Mouse (Mus musculus) forebrain, embryonic 16.5 days (tissue): Measurements from ENCODE around the gene Tbk1. TPM values are rescaled to one million over a fixed set of nuclear protein-coding genes. Genes with fewer than 3 reads are reported as not detected.

Source experiments
- ATAC-seq: fragments of 200-750 bp; cut with Nextera tagmentation; 2 replicates; pipeline ENCODE4 v1.8.0; 2017; ENCODE audit warnings: mild to moderate bottlenecking, moderate library complexity
- H3K27ac ChIP-seq: fragments of 300-500 bp; sonication (generic); 2 replicates; pipeline ENCODE4 v1.5.1; 2014; ENCODE audit warnings: low read length, control low read depth
- H3K27me3 ChIP-seq: fragments of 300-500 bp; sonication (generic); replicated peaks from 2 replicates; pipeline ENCODE4 v1.6.1; 2014; ENCODE audit warnings: low read length; ENCODE audit not compliant: control insufficient read depth, insufficient read depth
- H3K36me3 ChIP-seq: fragments of 300-500 bp; sonication (generic); 2 replicates; pipeline ENCODE4 v1.6.1; 2014; ENCODE audit not compliant: control insufficient read depth, insufficient read depth
- H3K4me1 ChIP-seq: fragments of 300-500 bp; sonication (generic); replicated peaks from 2 replicates; pipeline ENCODE4 v1.6.1; 2014; ENCODE audit warnings: low read length; ENCODE audit not compliant: control insufficient read depth, insufficient read depth
- H3K4me2 ChIP-seq: fragments of 300-500 bp; sonication (generic); 2 replicates; pipeline ENCODE4 v1.6.1; 2014; ENCODE audit warnings: mild to moderate bottlenecking, low read length, control low read depth
- H3K4me3 ChIP-seq: fragments of 300-500 bp; sonication (generic); replicated peaks from 2 replicates; pipeline ENCODE4 v1.5.1; 2014; ENCODE audit warnings: mild to moderate bottlenecking, low read length, control low read depth
- H3K9ac ChIP-seq: fragments of 300-500 bp; sonication (generic); replicated peaks from 2 replicates; pipeline ENCODE4 v1.6.1; 2014; ENCODE audit warnings: low read depth, low read length, control low read depth
- H3K9me3 ChIP-seq: fragments of 300-500 bp; sonication (generic); 2 replicates; pipeline ENCODE4 v1.6.1; 2016; ENCODE audit warnings: low read length; ENCODE audit not compliant: control insufficient read depth
- WGBS: fragments of 180-500 bp; shearing (Covaris S2); extraction: QIAGEN DNeasy Blood & Tissue Kit; methylation state at CpG from one replicate; pipeline ENCODE4 v1.1.7; 2014; 5-methylcytosine and 5-hydroxymethylcytosine counted together
- microRNA-seq: library from miRNA; unstranded; fragments of <30 nt; microRNA quantifications from one replicate; pipeline ENCODE4, GENCODE M21; 2017
- polyA plus RNA-seq: library from polyadenylated mRNA; unstranded; fragments of >200 nt; fragmentation: Nextera tagmentation; extraction: Ambion mirVana; gene quantifications from 2 replicates; pipeline ENCODE4 v1.2.1, GENCODE M21; 2015

Gene Tbk1
- polyA plus RNA-seq, 1 experiment from 2014 or later, result 38.4 TPM

DNA sequence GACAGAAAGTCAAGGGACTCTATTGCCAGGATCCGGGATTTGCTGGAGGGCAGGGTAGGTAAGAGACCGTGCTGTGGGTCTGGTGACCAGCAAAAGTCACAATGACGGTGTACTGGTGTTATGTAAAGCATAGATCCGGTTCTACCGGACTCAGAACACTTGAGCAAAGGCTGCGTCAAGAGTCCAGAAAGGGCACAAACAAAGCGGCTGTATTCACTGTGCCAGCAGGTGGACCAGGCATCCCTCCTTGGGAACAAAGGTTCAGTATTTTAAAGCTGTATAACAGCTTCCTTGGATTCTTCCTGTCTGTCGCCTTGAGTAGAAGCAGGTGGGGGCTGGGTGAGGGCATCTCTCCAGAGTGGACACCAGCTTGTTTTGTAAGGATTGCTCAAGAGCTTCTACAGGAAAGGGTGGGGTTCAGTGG is 88.1 kb downstream of the Tbk1 start:
- Histone ChIP-seq H3K27me3 (no peaks in the 10 kb centered on the region), H3K4me3 (no peak overlapping the region), H3K4me2 (no peak overlapping the region), H3K9ac (no peak overlapping the region), H3K36me3 (no peaks in the 10 kb centered on the region), H3K4me1 (peaks cover 10% of the 10 kb centered on the region), H3K27ac (no peak overlapping the region), H3K9me3 (no peaks in the 10 kb centered on the region)
- WGBS, result 67% methylated on average over 8 of the region's 8 CpGs
- no peak for ATAC-seq

DNA sequence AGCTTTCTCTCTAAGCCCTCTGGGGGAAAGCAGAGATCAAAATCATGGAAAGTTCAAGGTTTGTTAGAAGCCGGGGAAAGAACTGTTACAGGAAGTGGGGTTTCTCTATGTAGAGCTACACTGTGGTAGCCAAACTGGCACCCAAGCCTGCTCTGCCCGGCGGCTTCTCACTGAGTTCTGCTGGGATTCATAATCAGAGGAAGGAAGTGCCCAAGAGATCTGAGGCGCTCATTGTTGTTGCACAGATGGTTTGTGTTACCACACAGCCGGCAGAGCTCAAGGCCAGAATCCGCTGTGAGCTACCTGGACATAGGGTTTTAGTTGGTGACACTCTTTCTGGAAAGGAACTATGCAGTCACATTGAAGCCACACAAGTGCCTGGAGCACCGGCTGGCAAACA is 88.6 kb downstream of the Tbk1 start:
- no peaks in the 10 kb centered on the region for H3K9me3 ChIP-seq
- H3K9ac ChIP-seq, result no peak overlapping the region
- H3K4me1 ChIP-seq, result peaks cover 10% of the 10 kb centered on the region
- H3K27ac ChIP-seq, result no peak overlapping the region
- no peak overlapping the region for H3K4me2 ChIP-seq
- H3K27me3 ChIP-seq, result no peaks in the 10 kb centered on the region
- H3K4me3 ChIP-seq, result no peak overlapping the region
- ATAC-seq, result no peak
- H3K36me3 ChIP-seq, result no peaks in the 10 kb centered on the region
- 81% methylated on average over 7 of the region's 7 CpGs for WGBS

DNA sequence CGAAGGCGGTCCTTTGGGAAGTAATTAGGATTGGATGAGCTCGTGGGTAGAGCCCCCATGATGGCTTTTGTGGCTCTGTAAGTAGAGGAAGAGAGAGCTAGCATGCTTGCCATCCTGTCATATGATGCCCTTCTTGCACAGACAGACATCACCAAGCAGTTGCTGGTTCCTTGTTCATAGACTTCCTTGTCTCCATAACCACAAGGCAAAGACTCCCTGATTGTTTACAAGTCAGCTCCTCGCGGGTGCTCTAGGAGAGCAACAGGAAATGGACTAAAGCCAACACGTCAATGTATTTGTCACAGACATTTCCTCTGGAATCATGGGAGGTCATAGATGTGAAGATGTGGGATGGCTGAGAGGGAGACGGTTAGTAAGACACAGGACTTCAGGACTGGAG is 90.0 kb downstream of the Tbk1 start:
- no peak overlapping the region for H3K4me2 ChIP-seq
- H3K27me3 ChIP-seq, result no peaks in the 10 kb centered on the region
- no peaks in the 10 kb centered on the region for H3K9me3 ChIP-seq
- no peak overlapping the region for H3K4me3 ChIP-seq
- no peaks in the 10 kb centered on the region for H3K36me3 ChIP-seq
- ATAC-seq, result no peak
- WGBS, result 88% methylated on average over 7 of the region's 7 CpGs
- H3K4me1 ChIP-seq, result peaks cover 10% of the 10 kb centered on the region
- no peak overlapping the region for H3K27ac ChIP-seq
- H3K9ac ChIP-seq, result no peak overlapping the region

Small RNA genes lying within 50 kb of the gene (microRNA-seq; reads per million reads assigned to microRNA genes)
- gene Gm24330, result not detected

Other genes with a start within 250 kb of the Tbk1 start
- gene Tbc1d30, start 235.5 kb downstream of the Tbk1 start, polyA plus RNA-seq, result 11.5 and 12.5 TPM in 2 replicates
- 35.2 and 35.6 TPM in 2 replicates for gene Gns, start 221.7 kb downstream of the Tbk1 start, polyA plus RNA-seq
- gene Rassf3, start 110.4 kb downstream of the Tbk1 start, polyA plus RNA-seq, result 4.1 and 5.3 TPM in 2 replicates
- gene Xpot, start 39.5 kb upstream of the Tbk1 start, polyA plus RNA-seq, result 38.4 and 49.3 TPM in 2 replicates
- 0.27 and 0.40 TPM in 2 replicates for gene D930020B18Rik, start 54.8 kb upstream of the Tbk1 start, polyA plus RNA-seq
- gene BC048403, start 153.2 kb upstream of the Tbk1 start, polyA plus RNA-seq, result 3.3 TPM in 2 replicates